Mouse (Mus musculus): ENCODE data around the gene Smim1. TPM values are rescaled to one million over a fixed set of nuclear protein-coding genes. Genes with fewer than 3 reads are reported as not detected.

Gene Smim1
- polyA plus RNA-seq, 1 experiment from 2014 or later, result 3.6 TPM

DNA sequence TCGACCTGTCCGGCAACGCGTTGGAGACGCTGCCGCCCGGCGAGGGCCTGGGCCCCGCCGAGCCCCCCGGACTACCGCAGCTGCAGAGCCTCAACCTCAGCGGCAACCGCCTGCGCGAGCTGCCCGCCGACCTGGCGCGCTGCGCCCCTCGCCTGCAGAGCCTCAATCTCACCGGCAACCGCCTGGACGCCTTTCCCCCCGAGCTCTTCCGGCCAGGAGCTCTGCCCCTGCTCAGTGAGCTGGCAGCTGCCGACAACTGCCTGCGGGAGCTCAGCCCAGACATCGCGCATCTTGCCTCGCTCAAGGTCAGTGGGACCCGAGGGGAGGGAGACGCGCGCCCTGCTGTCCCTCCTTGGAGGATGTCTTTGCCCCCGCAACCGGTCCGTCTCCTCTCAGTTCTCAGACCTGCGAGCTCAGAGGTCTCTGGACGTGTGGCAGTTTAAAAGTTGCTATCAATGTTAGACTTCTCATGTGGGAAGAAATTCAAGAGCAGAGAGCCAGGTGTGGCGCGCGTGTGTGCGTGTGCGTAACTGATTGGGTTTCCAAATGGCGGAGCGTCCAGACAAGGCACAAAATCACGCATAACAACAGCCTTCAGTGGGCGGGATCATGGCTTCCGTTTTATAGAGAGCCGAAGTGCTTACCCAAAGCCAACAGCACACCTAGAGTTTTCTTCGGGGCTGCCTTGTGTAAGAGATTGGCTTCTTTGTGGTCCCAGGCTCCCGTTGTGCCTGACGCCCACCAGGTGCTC is 13.7 kb downstream of the Smim1 start:
- Histone ChIP-seq H3K36me3 (peaks cover 16% of the 10 kb centered on the region), H3K9me3 (no peaks in the 10 kb centered on the region), H3K9ac (replicated peaks) (peak overlapping the region; percentile 73), H3K27me3 (no peaks in the 10 kb centered on the region), H3K4me2 (replicated peaks) (peak overlapping the region; percentile 97), H3K27ac (replicated peaks) (no peak overlapping the region), H3K4me1 (peaks cover 25% of the 10 kb centered on the region), H3K4me3 (peak overlapping the region; percentile 76)
- WGBS, result 2% methylated on average over 55 of the region's 55 CpGs
- peak; percentile 20 for ATAC-seq (replicated peaks)

DNA sequence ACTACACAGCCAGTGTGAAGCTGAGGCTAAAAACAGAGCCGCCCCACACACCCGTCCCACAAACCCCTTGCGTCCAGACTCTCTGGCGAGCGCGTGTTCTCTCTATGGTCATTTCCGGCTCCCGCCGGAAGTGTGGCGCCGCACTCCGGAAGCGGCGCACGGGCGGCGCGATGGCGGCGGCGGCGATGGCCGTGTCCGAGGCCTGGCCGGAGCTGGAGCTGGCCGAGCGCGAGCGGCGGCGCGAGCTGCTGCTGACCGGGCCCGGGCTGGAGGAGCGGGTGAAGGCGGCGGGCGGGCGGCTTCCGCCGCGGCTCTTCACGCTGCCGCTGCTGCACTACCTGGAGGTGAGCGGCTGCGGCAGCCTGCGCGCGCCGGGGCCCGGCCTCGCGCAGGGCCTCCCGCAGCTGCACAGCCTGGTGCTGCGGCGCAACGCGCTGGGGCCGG is 14.4 kb downstream of the Smim1 start, which contains the start of gene Lrrc47:
Gene Lrrc47 (plus strand): TSS at position 86 of the 444 bp plus-strand sequence.
- Histone ChIP-seq H3K4me2 (replicated peaks) (peak within 1 kb of the TSS; percentile 97), H3K36me3 (peaks cover 14% of the 10 kb centered on the region), H3K4me1 (peaks cover 25% of the 10 kb centered on the region), H3K9me3 (no peaks in the 10 kb centered on the region), H3K27me3 (no peaks in the 10 kb centered on the region), H3K9ac (replicated peaks) (peak within 1 kb of the TSS; percentile 73), H3K27ac (replicated peaks) (peak within 1 kb of the TSS; percentile 53), H3K4me3 (peak within 1 kb of the TSS; percentile 76)
- under 1% methylated on average over 44 of the region's 59 CpGs for WGBS
- peak; percentile 96 for ATAC-seq (replicated peaks)

DNA sequence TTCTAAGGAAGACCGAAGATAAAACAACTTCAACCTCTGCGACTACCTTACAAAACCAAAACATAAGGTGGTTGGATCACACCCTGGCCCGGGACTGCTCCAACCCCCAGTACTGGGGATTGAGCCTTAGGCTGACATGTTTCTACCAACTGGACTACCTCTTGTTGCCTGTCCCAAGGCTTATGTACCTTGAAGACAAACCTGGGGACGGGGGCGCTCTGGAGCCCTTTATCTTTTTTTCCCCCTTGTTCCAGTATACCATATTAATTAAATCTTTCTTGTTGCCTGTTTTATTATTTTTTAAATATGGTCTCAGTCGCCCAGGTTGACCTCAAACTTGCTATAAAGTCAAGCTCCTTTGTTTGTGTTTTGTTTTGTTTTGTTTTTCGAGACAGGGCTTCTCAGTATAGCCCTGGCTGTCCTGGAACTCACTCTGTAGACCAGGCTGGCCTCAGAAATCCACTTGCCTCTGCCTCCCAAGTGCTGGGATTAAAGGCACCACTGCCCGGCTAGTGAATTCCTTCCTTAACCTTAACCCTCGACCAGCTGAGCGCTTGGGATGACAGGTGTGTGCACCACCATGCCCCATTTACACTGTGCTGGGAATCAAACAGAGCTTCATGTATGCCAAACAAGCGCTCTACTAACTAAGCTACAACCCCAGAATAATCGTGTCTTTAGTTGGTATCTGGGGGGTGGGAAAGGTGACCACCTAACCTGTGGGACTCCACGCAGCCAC is 15.0 kb downstream of the Smim1 start:
- Histone ChIP-seq H3K4me2 (replicated peaks) (peak overlapping the region; percentile 97), H3K4me3 (peak overlapping the region; percentile 76), H3K36me3 (peaks cover 15% of the 10 kb centered on the region), H3K9ac (replicated peaks) (peak overlapping the region; percentile 73), H3K9me3 (no peaks in the 10 kb centered on the region), H3K27me3 (no peaks in the 10 kb centered on the region), H3K27ac (replicated peaks) (peak overlapping the region; percentile 53), H3K4me1 (peaks cover 25% of the 10 kb centered on the region)
- WGBS, result 26% methylated on average over 13 of the region's 13 CpGs
- ATAC-seq (replicated peaks), result peak; percentile 69; the same call in 1 of the 2 replicates

DNA sequence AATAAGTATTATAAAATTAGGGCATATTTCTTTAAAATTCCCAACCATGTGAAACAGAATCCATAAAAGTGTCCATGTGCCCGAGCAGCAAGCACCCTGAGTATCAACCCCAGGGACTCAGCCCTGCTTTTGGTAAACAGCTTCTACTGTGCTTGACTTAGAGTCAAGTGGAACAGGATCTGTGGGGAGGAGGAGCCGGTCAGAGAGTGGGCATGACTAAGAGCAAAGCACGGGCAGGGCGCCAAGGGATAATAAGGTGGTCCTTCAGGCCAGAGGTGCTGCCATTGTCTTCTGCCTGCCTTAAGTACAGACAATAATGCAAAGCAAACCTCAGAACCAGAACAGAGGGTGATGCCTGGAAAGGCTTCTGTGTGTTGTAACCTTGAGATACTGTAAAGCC is 18.3 kb downstream of the Smim1 start:
- no peaks in the 10 kb centered on the region for H3K27me3 ChIP-seq
- no peak overlapping the region for H3K9ac ChIP-seq (replicated peaks)
- WGBS, result 82% methylated on average over 4 of the region's 4 CpGs
- H3K4me3 ChIP-seq, result no peak overlapping the region
- no peak for ATAC-seq (replicated peaks)
- no peak overlapping the region for H3K4me2 ChIP-seq (replicated peaks)
- H3K27ac ChIP-seq (replicated peaks), result no peak overlapping the region
- H3K4me1 ChIP-seq, result peaks cover 12% of the 10 kb centered on the region
- H3K36me3 ChIP-seq, result peaks cover 26% of the 10 kb centered on the region
- no peaks in the 10 kb centered on the region for H3K9me3 ChIP-seq

DNA sequence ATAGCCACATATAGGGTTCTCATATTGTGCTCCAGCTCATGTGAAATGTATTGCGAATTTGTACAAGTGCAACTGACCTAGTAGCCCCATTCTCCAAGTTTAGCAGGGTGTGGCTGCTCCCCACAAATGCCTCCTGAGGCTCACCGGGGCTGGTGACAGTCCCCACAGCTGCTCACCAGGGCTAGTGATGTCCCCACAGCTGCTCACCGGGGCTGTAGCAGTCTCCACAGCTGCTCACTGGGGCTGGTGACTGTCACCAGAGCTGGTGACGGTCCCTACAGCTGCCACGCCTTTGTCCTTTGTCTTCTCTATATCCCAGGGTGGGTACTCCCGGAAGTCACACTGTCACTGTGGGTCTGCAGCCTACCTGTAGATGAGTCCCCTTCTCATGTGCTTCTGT is 19.8 kb downstream of the Smim1 start:
- Histone ChIP-seq H3K4me1 (peaks cover 6% of the 10 kb centered on the region), H3K27me3 (no peaks in the 10 kb centered on the region), H3K9ac (replicated peaks) (no peak overlapping the region), H3K36me3 (peaks cover 34% of the 10 kb centered on the region), H3K4me3 (no peak overlapping the region), H3K27ac (replicated peaks) (no peak overlapping the region), H3K4me2 (replicated peaks) (no peak overlapping the region), H3K9me3 (no peaks in the 10 kb centered on the region)
- 93% methylated on average over 6 of the region's 6 CpGs for WGBS
- no peak for ATAC-seq (replicated peaks)

DNA sequence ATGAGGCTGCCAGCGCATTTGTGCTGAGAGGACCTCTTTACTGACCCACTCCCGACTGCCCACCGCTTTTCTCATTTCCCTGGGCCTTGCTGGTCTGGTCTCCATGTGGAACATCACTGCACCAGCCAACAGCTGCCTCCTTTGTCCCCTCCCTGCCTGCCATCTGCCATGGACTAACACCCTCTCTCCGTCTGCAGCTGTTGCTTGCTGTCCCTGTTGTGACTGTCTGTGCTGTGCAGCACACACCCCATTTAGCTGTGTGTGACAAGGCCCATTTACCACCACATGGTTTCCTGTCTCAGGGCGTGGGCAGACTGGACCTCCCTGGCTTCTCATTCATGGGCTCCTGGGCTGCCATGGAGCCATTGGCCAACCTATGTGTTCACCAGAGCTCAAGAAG is 20.5 kb downstream of the Smim1 start:
- WGBS, result 91% methylated on average over 5 of the region's 5 CpGs
- H3K27me3 ChIP-seq, result no peaks in the 10 kb centered on the region
- H3K4me2 ChIP-seq (replicated peaks), result no peak overlapping the region
- no peaks in the 10 kb centered on the region for H3K9me3 ChIP-seq
- no peaks in the 10 kb centered on the region for H3K4me1 ChIP-seq
- H3K9ac ChIP-seq (replicated peaks), result no peak overlapping the region
- no peak overlapping the region for H3K4me3 ChIP-seq
- H3K36me3 ChIP-seq, result peaks cover 34% of the 10 kb centered on the region
- no peak for ATAC-seq (replicated peaks)
- no peak overlapping the region for H3K27ac ChIP-seq (replicated peaks)

DNA sequence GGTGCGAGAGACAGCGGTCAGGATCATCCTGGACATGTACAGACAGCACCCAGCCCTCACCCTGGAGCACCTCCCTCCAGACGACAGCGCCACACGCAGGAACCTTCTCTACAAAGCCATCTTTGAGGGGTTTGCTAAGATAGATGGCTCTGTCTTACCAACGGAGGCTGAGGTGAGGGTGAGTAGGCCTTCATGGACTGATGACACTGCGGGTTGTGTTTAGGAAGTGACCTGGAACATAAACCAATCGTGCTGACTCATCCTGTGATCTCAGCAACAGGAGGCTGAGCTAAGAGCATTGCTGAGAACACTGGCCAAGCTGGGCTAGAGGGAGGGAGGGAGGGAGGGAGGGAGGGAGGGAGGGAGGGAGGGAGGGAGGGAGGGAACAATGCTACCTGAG is 32.5 kb downstream of the Smim1 start:
- Histone ChIP-seq H3K27ac (replicated peaks) (no peak overlapping the region), H3K4me2 (replicated peaks) (no peak overlapping the region), H3K27me3 (no peaks in the 10 kb centered on the region), H3K36me3 (peaks cover 89% of the 10 kb centered on the region), H3K4me1 (no peaks in the 10 kb centered on the region), H3K9me3 (no peaks in the 10 kb centered on the region), H3K9ac (replicated peaks) (no peak overlapping the region), H3K4me3 (no peak overlapping the region)
- 94% methylated on average over 8 of the region's 8 CpGs for WGBS
- ATAC-seq (replicated peaks), result no peak

DNA sequence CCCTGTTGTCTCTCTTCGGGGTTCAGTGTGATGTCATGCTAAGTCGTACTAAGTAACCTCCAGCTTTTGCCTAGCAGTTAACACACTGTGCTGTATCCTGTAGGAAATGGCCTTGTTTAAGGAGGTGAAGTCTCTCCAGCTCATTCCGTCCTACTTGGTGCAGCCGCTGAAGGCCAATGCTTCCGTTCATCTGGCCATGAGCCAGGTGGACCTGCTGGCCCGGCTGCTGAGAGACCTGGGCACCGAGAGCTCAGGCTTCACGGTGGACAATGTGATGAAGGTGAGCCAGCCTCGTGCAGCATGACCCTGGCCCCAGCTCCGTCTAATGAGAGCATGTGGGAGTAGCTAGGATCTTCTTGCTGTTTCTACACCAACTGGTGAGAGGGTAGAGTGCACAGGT is 33.3 kb downstream of the Smim1 start:
- ATAC-seq (replicated peaks), result no peak
- H3K36me3 ChIP-seq, result peaks cover 90% of the 10 kb centered on the region
- WGBS, result 91% methylated on average over 10 of the region's 10 CpGs

DNA sequence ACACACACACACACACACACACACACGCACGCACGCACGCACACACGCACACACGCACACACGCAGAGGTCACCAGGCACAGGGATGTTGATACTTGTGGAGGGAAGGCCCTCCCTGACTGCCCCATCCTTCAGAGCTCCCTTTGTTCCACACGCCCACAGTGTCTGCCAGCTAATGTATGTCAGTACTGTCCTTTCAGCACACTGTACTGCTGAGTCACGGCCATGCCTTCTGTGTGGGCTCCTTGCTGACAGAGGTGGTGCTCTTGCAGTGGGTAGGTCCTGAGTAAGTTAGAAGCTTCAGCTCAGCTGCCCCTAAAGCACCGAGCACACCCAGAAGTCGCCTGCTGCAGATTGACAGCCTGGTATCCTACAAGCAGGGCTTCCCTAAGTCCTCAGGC is 45.6 kb downstream of the Smim1 start:
- Histone ChIP-seq H3K9ac (replicated peaks) (no peak overlapping the region), H3K9me3 (no peaks in the 10 kb centered on the region), H3K36me3 (peaks cover 57% of the 10 kb centered on the region), H3K4me1 (peaks cover 22% of the 10 kb centered on the region), H3K4me2 (replicated peaks) (no peak overlapping the region), H3K27me3 (no peaks in the 10 kb centered on the region), H3K27ac (replicated peaks) (no peak overlapping the region), H3K4me3 (no peak overlapping the region)
- 91% methylated on average over 11 of the region's 11 CpGs for WGBS
- ATAC-seq (replicated peaks), result no peak

More for the DNA sequence above, 33.3 kb downstream of the Smim1 start:
- H3K4me3 ChIP-seq, result no peak overlapping the region
- no peak overlapping the region for H3K4me2 ChIP-seq (replicated peaks)
- no peaks in the 10 kb centered on the region for H3K4me1 ChIP-seq
- no peaks in the 10 kb centered on the region for H3K27me3 ChIP-seq
- no peak overlapping the region for H3K27ac ChIP-seq (replicated peaks)
- no peak overlapping the region for H3K9ac ChIP-seq (replicated peaks)
- no peaks in the 10 kb centered on the region for H3K9me3 ChIP-seq

DNA sequence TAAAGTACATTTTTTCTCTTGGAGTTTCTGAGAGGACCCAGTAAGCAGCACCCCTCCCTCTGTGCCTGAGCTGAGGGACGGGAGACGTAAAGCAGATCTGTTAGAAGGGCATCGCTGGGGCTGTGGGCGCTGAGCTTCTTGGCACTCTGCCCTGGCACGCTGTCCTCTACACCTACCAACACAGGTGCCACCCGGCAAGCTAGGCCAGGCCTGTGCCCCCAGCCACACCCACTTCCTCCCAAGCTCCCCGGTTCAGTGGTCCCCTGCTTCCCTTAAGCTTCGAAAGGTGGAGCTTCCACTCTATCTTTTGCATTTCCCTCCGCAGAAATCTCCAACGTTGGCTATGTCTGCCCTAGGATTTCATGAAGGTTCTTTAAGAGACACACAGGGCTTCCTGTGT is 46.8 kb downstream of the Smim1 start:
- no peak overlapping the region for H3K4me3 ChIP-seq

DNA sequence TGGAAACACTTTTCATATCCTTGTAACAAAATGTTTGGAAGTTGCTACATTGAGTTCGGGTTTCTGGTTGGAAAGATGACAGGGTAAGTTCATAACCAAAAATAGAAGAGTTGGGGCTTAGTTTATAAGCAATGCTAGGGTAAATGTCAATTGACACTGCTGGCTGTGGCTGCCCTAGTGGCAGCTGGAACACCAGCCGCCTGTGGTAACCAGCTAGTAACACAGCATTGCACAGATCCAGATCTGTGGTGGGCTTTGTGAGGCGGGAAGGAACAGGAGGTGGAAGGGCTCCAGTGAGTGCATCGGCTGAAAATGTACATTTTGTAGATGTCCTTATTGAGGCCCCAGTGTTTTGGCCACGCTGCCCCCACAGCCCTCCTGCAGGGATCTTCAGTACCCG is 50.3 kb downstream of the Smim1 start:
- Histone ChIP-seq H3K9me3 (no peaks in the 10 kb centered on the region), H3K4me2 (replicated peaks) (peak overlapping the region; percentile 96), H3K4me1 (peaks cover 39% of the 10 kb centered on the region), H3K27me3 (no peaks in the 10 kb centered on the region), H3K4me3 (peak overlapping the region; percentile 100), H3K27ac (replicated peaks) (no peak overlapping the region), H3K9ac (replicated peaks) (peak overlapping the region; percentile 97), H3K36me3 (peaks cover 23% of the 10 kb centered on the region)
- WGBS, result 45% methylated on average over 6 of the region's 6 CpGs
- no peak for ATAC-seq (replicated peaks)

More for the DNA sequence above, 46.8 kb downstream of the Smim1 start:
- H3K9ac ChIP-seq (replicated peaks), result no peak overlapping the region
- H3K9me3 ChIP-seq, result no peaks in the 10 kb centered on the region
- peaks cover 25% of the 10 kb centered on the region for H3K4me1 ChIP-seq
- H3K27me3 ChIP-seq, result no peaks in the 10 kb centered on the region
- WGBS, result 93% methylated on average over 10 of the region's 10 CpGs
- ATAC-seq (replicated peaks), result no peak
- no peak overlapping the region for H3K4me2 ChIP-seq (replicated peaks)
- H3K36me3 ChIP-seq, result peaks cover 44% of the 10 kb centered on the region
- no peak overlapping the region for H3K27ac ChIP-seq (replicated peaks)

DNA sequence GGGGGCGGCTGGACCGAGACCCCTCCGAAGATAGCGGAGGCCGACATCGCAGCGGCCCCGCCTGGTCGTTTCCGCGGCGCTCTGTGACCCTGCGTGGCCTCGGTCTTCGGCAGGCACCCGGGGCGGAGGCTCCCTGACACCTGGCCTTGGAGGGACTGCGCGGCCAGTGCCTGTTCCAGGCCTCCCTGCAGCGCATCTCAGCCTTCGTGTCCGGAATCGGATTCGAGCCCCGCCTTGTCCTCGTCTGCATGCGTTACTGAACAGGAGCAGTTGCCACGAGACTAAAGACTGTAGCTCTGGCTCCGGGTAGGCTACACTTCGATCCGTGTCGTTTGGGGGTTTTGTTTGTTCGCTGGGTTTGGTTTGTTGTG is 50.8 kb downstream of the Smim1 start:
- peaks cover 39% of the 10 kb centered on the region for H3K4me1 ChIP-seq
- H3K36me3 ChIP-seq, result peaks cover 22% of the 10 kb centered on the region
- ATAC-seq (replicated peaks), result no peak
- H3K27me3 ChIP-seq, result no peaks in the 10 kb centered on the region
- WGBS, result under 1% methylated on average over 33 of the region's 33 CpGs
- no peaks in the 10 kb centered on the region for H3K9me3 ChIP-seq
- peak overlapping the region; percentile 100 for H3K4me3 ChIP-seq
- H3K4me2 ChIP-seq (replicated peaks), result peak overlapping the region; percentile 96
- H3K27ac ChIP-seq (replicated peaks), result peak overlapping the region; percentile 76
- H3K9ac ChIP-seq (replicated peaks), result peak overlapping the region; percentile 97

Data from forebrain, embryonic 15.5 days (tissue).